Mouse (Mus musculus) thymus, adult 2 months (tissue): ENCODE measurements around the gene Asic1.

ENCODE experiments used
- CTCF ChIP-seq: fragments of 200-500 bp; IDR thresholded peaks from 2 replicates; pipeline ENCODE4 v1.5.1; 2012; ENCODE audit warnings: mild to moderate bottlenecking, control low read depth, low read length, moderate library complexity, borderline replicate concordance; ENCODE audit not compliant: control insufficient read depth, poor library complexity, insufficient read depth; ENCODE audit errors: extremely low read depth
- POLR2A ChIP-seq: fragments of 200-500 bp; IDR thresholded peaks from 2 replicates; pipeline ENCODE4 v1.6.1; 2012; ENCODE audit warnings: mild to moderate bottlenecking, low read length, control low read depth, moderate library complexity; ENCODE audit not compliant: control insufficient read depth, poor library complexity, insufficient read depth; ENCODE audit errors: extremely low read depth

GRCm38 (mm10) chr15:99726549-99726948, 56.4 kb downstream of the Asic1 start:
- TF ChIP-seq CTCF (no peak), POLR2A (no peak)
